Mouse (Mus musculus) adrenal gland, postnatal 14 days (tissue): Measurements from ENCODE around the gene Ereg. TPM values are rescaled to one million over a fixed set of nuclear protein-coding genes. Genes with fewer than 3 reads are reported as not detected.

Experiments
- DNase-seq: peaks from one replicate; pipeline ENCODE4 v3.0.0; 2021; ENCODE audit warnings: mixed read lengths
- total RNA-seq: library from RNA; stranded (reverse); gene quantifications from 2 replicates; pipeline ENCODE4 v1.2.3, GENCODE M21; 2021

Gene Ereg
- total RNA-seq, 1 experiment from 2014 or later, result 0.07 TPM

- DNase-seq, result peak; percentile 5
These were observed 36.6 kb downstream of the Ereg start for GRCm38 (mm10) chr5:91111019-91111418.

- no peak for DNase-seq
These were observed 39.5 kb downstream of the Ereg start for GRCm38 (mm10) chr5:91113967-91114366.

- DNase-seq, result no peak
These were observed 40.2 kb downstream of the Ereg start for GRCm38 (mm10) chr5:91114574-91114973.

GRCm38 (mm10) chr5:91118618-91119017 is 44.2 kb downstream of the Ereg start:
- no peak for DNase-seq

- no peak for DNase-seq
These were observed 49.0 kb downstream of the Ereg start for GRCm38 (mm10) chr5:91123404-91123803.

GRCm38 (mm10) chr5:91124140-91124539 is 49.7 kb downstream of the Ereg start:
- DNase-seq, result no peak

- no peak for DNase-seq
These were observed 52.2 kb downstream of the Ereg start for GRCm38 (mm10) chr5:91126623-91127022.

- no peak for DNase-seq
These were observed 60.5 kb downstream of the Ereg start for GRCm38 (mm10) chr5:91134961-91135360.

- no peak for DNase-seq
These were observed 64.5 kb downstream of the Ereg start for GRCm38 (mm10) chr5:91138970-91139369.

- peak; percentile 65 for DNase-seq
These were observed 65.0 kb downstream of the Ereg start, which contains the start of gene Areg for GRCm38 (mm10) chr5:91139446-91139873. TSS of gene Areg (plus strand) at chr5:91139599.

GRCm38 (mm10) chr5:91140896-91141448 is 66.5 kb downstream of the Ereg start:
- no peak for DNase-seq

Other genes with a start within 250 kb of the Ereg start
- gene Cxcl1, start 183.4 kb upstream of the Ereg start, total RNA-seq, result 0.86 and 1.3 TPM in 2 replicates
- 0.30 TPM in 1 of 2 replicates, not detected in the other for gene Cxcl2, start 170.8 kb upstream of the Ereg start, total RNA-seq
- 15.3 and 16.7 TPM in 2 replicates for gene Mthfd2l, start 143.5 kb upstream of the Ereg start, total RNA-seq
- gene Epgn, start 47.2 kb upstream of the Ereg start, total RNA-seq, result not detected in 2 replicates
- gene Areg, start 65.0 kb downstream of the Ereg start, total RNA-seq, result not detected in 2 replicates